Mouse (Mus musculus) spleen, postnatal 36 days (tissue): ENCODE data around the gene Rps6ka1.
A peak's percentile ranks its signal among the peaks of the same experiment; 100 is the strongest.
"Not testable (repeated sequence)": the region's sequence is repeated elsewhere in the genome, so short reads cannot be mapped to it uniquely, and the experiment has no call there.

Source experiments
- DNase-seq, 2 experiments: peaks; one replicate each; pipeline ENCODE4 v3.0.0; 2022; ENCODE audit warnings: low spot score in 2 of 2, mixed read lengths in 1 of 2

Rps6ka1 gene

DNA sequence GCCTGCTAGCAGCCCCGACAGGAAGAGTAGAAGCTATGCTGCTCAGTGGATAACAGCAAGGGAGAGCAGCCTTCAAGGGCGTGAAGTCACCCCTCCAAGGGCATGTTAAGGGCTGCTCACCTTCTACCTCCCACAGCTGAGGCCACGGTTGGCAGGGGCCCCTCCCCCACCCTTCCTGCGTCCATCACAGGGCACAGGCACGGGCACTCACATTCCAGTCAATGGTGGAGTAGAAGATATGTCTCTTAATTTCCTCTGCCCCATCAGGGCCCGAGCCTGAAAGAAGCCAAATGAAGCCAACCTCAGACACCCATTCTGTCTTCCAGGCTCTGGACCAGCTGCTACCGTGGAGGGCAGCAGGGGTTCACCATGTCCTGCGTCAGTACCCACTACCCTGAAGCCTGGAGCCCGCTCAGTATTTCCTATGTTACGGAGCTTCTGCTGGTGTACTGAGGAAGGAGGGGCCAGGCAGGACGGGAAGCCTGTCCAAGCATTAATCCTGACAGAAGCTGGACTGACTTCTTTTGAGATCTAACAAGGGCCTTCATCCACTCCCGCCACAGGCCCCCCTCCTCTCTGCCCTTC is 23.7 kb downstream of the Rps6ka1 start:
- no peak for DNase-seq

DNA sequence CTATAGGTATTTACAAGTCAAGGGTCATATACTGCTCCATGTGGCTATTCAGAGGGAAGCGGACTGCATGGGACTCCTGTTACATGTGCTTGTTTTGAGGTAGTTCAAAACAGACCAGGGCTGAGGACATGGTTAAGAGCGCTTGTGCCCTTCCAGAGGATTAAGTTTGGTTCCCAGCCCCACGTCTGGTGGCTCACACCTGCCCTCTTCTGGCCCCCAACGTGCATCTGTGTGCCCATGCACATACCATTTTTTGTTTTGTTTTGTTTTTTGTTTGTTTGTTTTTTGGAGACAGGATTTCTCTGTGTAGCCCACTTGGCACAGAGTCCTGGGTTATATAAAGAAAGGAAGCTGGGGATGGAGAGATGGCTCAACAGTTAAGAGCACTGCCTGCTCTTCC is 30.1 kb downstream of the Rps6ka1 start:
- DNase-seq: no peak

GRCm38 (mm10) chr4:133854621-133855020 is 33.0 kb downstream of the Rps6ka1 start:
- no peak for DNase-seq

DNA sequence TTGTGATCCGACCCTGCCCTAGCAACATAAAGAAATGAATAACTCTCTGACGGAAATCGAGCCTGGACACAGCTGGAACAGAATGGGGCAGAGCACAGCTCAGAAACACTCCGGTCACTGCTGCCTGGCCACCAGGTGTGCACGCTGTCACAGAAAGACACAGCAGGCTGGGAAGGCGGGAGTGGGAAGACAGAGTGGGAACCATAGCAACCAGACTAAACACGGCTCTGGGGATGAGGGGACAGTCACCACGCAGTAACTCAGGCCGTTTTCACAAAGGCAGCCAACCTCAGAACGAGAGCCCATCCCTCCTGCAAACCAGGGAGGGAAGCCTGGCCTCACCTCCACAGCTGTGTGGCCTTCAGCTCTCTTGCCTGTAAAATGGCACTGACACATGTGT is 34.0 kb downstream of the Rps6ka1 start:
- no peak for DNase-seq

GRCm38 (mm10) chr4:133846625-133847024 is 41.0 kb downstream of the Rps6ka1 start:
- no peak for DNase-seq

DNA sequence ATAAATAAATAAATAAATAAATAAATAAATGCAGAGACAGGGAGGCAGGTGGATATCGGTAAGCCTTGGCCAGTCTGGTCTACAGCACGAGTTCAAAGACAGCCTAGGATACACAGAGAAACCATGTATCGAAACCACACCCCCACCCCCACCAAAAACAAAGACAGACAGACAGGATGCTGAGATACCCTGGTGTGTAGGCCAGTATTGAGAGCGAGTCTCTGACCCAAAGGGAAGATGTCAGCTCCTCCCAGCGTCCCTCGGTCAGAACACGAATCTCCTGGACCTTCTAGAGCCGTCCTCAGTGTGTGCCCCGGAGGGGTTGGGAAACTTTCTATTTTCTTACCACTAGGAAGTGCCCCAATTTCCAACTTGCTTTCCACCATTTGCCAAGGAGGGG is 42.5 kb downstream of the Rps6ka1 start:
- DNase-seq: no peak

DNA sequence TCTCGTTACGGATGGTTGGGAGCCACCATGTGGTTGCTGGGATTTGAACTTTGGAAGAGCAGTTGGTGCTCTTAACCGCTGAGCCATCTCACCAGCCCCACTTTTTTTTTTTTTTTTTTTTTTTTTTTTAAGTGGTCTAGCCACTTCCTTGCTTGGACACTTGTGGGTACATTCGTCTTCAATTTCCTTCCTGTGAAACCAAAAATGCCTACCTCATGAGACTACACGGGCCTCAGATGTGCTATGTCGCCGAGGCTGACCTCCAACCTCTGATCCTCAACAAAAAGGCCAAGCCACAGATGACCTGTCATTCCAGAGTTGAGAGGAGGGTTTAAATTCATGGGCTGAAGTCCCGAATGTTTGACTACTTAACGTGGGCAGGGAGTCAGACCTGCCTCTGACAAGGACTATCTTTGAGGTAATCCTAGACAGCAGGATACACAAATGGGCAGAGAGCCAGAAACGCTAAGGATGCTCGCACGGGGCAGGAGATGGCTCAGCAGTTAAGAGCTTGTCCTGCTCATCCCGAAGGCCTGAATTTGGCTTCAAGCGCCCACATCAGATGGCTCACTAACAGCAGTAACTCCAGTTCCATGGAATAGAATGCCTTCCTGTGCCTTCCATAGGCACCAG is 43.3 kb downstream of the Rps6ka1 start:
- no peak for DNase-seq

- DNase-seq: peak; percentile 73 to 78
Observed at GRCm38 (mm10) chr4:133842992-133843737, 44.4 kb downstream of the Rps6ka1 start.

- DNase-seq: not testable (repeated sequence)
Observed at GRCm38 (mm10) chr4:133841756-133842483, 45.7 kb downstream of the Rps6ka1 start.

- DNase-seq: peak; percentile 91 to 95
Observed at GRCm38 (mm10) chr4:133841035-133841434, 46.6 kb downstream of the Rps6ka1 start.

GRCm38 (mm10) chr4:133840501-133840900 is 47.1 kb downstream of the Rps6ka1 start:
- DNase-seq: no peak

- DNase-seq: no peak
Observed at GRCm38 (mm10) chr4:133839385-133839826, 48.2 kb downstream of the Rps6ka1 start.

DNA sequence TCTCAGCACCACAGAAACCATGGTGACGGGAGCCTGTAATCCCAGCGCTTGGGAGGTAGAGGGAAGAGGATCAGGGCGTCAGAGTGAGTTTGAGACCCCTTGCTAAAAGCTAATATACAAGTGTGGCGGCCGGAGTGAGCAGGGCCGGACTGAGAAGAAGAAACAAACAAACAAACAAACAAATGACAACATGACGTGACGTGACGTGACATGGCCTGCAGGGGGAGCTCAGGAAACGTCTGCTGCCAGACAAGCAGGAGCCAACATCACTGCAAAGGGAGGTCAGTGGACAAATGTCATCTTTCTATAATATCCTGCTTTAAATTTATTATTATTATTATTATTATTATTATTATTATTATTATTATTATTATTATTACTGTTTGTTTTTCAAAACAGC is 51.0 kb downstream of the Rps6ka1 start:
- DNase-seq: peak in 1 of 2 experiments; percentile 51

DNA sequence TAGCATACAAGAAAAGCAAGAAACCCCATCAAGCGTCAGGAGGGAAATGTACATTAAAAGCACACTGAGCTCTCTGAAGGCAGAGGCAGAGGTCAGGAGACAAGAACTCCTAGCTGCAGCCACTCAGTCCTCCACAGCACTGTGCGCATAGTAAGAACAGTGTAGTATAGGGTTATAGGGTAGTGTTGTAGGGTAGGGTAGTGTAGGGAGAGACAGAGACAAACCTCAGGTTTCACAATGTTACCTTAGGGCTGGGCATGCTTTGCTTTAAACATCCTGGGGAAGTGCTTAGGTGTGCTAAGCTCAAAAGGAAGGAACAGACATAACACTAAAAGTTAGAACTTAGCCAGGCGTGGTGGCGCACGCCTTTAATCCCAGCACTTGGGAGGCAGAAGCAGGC is 52.4 kb downstream of the Rps6ka1 start:
- no peak for DNase-seq

DNA sequence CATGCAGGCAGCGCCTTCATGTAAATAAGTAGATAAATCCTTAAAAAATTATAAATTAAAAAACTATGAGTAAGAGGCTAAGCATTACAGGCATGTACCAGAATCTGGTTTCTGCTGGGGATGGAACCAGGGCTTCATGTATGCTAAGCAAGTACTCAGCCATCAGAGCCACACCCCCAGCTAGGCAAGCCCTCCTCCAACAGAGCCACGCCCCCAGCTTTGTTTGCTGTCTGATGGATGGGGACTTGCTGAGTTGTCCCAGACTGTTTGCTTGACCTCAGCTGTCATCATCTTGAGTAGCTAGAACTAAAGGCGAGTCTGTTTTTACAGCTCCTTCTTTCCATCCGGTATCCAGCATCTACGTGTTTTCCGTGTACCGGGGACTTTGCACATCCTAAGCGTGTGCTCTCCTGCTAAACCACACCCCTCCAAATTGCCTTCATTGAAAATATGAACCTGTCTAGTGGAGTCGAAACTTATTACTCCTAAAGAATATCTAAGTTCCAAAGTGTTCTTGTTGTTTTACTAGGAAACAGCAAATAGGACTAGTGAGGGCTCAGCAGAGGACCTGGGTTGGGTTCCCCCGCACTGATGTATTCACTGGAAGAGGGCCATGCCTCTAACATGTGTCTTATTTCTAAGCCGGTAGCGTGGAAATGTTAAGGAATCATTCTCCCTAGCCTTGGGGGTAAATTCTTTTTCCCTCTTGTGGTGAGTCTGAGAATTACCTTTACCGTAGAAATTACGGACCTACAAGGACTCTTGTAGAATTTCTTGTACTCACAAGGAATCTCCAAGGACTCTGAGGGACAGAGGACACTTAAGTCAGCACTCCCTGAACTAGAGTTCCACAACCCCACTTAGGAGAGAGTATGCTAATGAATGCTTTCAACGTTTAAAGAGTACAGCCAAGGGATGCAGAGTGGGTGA is 54.4 kb downstream of the Rps6ka1 start:
- peak in 1 of 2 experiments; percentile 51 for DNase-seq

DNA sequence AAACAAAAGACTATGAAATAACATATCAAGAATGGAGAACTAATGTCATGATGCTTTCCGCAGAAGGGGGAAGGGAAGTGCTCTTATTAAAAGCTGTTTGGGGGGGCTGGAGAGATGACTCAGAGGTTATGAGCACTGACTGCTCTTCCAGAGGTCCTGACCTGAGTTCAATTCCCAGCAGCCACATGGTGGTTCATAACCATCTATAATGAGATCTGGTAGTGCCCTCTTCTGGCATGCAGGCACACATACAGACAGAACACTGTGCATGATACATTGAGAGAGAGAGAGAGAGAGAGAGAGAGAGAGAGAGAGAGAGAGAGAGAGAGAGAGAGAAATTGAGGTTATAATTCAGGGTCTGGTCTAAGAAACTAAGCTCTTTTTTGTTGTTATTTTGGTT is 57.1 kb downstream of the Rps6ka1 start:
- DNase-seq: no peak

DNA sequence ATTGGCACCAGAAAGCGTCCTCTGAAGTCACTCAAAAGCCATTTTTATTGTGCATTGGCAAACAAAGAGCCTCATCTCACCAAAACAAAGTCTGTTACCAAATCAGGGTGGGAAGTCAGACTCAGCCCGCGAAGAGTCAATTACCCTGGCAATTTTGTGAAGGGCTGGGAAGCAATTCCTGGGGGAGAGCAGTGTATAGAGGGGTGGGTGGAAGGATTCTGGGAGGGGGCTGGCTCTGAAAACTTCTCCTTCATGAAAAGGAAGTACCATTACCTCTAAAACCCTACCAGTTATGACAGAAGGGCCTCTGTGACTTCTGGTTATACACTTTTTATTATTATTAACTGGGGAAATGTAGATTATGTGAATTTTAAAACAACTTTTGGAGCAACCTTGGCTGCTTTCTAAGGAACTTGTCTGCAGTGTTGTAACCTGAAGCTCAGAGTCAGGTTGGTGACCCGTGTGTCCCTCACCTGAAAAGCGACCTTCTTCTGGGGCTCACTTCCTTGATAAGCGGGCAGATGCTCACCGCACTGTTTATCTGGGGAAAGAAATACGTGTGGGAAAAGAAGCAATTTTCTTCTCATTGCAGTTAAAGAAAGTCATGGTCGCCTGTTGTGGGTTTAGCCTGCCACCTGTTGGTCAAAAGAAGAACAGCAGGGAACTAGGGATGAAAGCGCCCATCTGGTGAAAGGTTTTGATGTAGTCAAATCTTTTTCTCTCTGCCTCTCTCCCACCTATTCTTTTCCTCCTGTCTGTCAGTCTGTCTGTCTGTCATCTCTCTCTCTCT is 58.1 kb downstream of the Rps6ka1 start:
- peak; percentile 62 to 77 for DNase-seq

DNA sequence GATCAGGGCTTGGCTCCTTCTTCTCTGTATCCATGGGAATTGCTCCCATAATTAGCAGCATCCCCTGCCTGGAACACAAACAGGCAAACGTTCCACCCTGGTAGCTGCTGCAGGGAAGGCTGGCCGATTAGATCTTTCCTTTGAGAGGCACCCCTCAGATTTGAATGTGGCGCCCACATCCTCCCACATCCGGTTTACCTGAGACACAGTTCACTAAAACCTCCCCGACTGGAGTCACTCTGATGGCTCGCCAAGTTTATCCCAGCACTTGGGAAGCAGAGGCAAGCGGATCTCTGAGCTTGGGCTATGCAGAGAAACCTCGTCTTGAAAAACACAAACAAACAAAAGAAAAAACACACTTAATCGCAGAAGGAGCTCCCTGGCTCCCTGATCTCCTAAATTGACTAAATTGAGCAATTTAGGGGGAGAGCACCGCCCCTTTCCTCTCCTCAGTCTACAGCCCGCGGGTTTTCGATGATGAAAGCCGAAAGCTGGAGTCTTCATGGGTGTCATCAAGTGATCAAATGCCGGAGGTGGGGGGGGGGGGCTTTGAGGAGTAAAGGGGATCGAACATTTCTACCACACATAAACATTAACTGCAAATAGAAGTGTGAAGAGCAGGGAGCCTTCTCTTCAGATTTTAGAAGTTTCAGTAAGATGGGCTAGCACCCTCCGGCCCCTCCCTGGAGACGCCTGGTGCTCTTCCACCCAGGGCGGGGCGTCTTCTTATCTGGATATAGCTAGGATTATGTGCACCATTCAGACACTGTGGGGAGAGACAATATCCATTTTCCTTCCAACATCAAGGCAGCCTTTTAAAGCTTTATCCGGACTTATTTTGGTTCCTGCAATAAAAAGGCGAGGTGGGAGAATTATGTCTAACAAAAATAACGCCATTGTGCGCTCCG is 59.5 kb downstream of the Rps6ka1 start:
- DNase-seq: peak in 1 of 2 experiments; percentile 50

DNA sequence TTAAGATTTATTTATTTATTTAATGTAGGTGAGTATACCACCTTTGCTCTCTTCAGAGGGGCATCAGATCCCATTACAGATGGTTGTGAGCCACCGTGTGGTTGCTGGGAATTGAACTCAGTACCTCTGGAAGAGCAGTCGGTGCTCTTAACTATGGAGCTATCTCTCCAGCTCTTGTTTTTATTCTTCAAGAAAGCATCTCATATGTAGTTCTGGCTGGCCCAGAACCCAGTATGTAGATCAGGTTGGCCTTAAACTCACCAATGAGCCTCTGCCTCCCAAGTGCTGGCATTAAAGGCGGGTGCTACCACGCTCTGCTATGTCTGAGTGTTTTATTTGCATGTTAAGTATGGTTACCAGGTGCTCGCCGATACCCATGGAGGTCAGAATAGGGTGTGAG is 60.2 kb downstream of the Rps6ka1 start:
- DNase-seq: no peak
